Mouse (Mus musculus): ENCODE data around the gene Nudt2.
"Not testable (repeated sequence)": the region's sequence is repeated elsewhere in the genome, so short reads cannot be mapped to it uniquely, and the experiment has no call there.

The Nudt2 gene

GRCm38 (mm10) chr4:41464345-41465286, at the start of gene Nudt2, which contains the start of gene Kif24:
Gene Nudt2 (plus strand): TSS chr4:41465151.
Gene Kif24 (minus strand): TSS chr4:41464887.
- DNase-seq (ENCODE audit: low read depth), result peak; percentile 99

GRCm38 (mm10) chr4:41416966-41417365, 48.0 kb upstream of the Nudt2 start:
- DNase-seq (ENCODE audit: low read depth), result no peak

- DNase-seq (ENCODE audit: low read depth), result no peak
These were observed 26.0 kb upstream of the Nudt2 start for GRCm38 (mm10) chr4:41438931-41439330.

- no peak for DNase-seq (ENCODE audit: low read depth)
These were observed 22.1 kb upstream of the Nudt2 start for GRCm38 (mm10) chr4:41442790-41443302.

- DNase-seq (ENCODE audit: low read depth), result no peak
These were observed 17.4 kb upstream of the Nudt2 start for GRCm38 (mm10) chr4:41447595-41447994.

- DNase-seq (ENCODE audit: low read depth), result no peak
These were observed 4.3 kb upstream of the Nudt2 start for GRCm38 (mm10) chr4:41460690-41461089.

GRCm38 (mm10) chr4:41463051-41463738, 1.8 kb upstream of the Nudt2 start:
- DNase-seq (ENCODE audit: low read depth), result not testable (repeated sequence)

GRCm38 (mm10) chr4:41465287-41465665, 325 bp downstream of the Nudt2 start:
- DNase-seq (ENCODE audit: low read depth), result no peak

GRCm38 (mm10) chr4:41468396-41469080, 3.6 kb downstream of the Nudt2 start:
- no peak for DNase-seq (ENCODE audit: low read depth)

- no peak for DNase-seq (ENCODE audit: low read depth)
These were observed 4.2 kb downstream of the Nudt2 start for GRCm38 (mm10) chr4:41469199-41469598.

GRCm38 (mm10) chr4:41470051-41470683, 5.2 kb downstream of the Nudt2 start:
- no peak for DNase-seq (ENCODE audit: low read depth)

GRCm38 (mm10) chr4:41470684-41471383, 5.9 kb downstream of the Nudt2 start:
- DNase-seq (ENCODE audit: low read depth), result peak; percentile 85

GRCm38 (mm10) chr4:41471384-41471689, 6.4 kb downstream of the Nudt2 start:
- DNase-seq (ENCODE audit: low read depth), result no peak

GRCm38 (mm10) chr4:41477648-41478160, 12.8 kb downstream of the Nudt2 start:
- no peak for DNase-seq (ENCODE audit: low read depth)

- no peak for DNase-seq (ENCODE audit: low read depth)
These were observed 14.0 kb downstream of the Nudt2 start for GRCm38 (mm10) chr4:41478751-41479455.

- no peak for DNase-seq (ENCODE audit: low read depth)
These were observed 14.5 kb downstream of the Nudt2 start for GRCm38 (mm10) chr4:41479456-41479804.

GRCm38 (mm10) chr4:41480254-41480653, 15.3 kb downstream of the Nudt2 start:
- DNase-seq (ENCODE audit: low read depth), result no peak

- peak; percentile 89 for DNase-seq (ENCODE audit: low read depth)
These were observed 16.7 kb downstream of the Nudt2 start for GRCm38 (mm10) chr4:41481601-41482017.

- DNase-seq (ENCODE audit: low read depth), result no peak
These were observed 28.0 kb downstream of the Nudt2 start for GRCm38 (mm10) chr4:41492951-41493350.

- DNase-seq (ENCODE audit: low read depth), result no peak
These were observed 28.6 kb downstream of the Nudt2 start for GRCm38 (mm10) chr4:41493464-41494116.

Measured in fibroblast of lung, adult 2 months (primary cell).